Mouse (Mus musculus): ENCODE data around the gene Olfr834. TPM values are rescaled to one million over a fixed set of nuclear protein-coding genes. Genes with fewer than 3 reads are reported as not detected.

Gene Olfr834
- not detected in 2 replicates for polyA plus RNA-seq (2016; fragmentation: Nextera tagmentation; extraction: Ambion mirVana)

GRCm38 (mm10) chr9:18987690-18988089 lies at the start of gene Olfr834:
Gene Olfr834 (plus strand): TSS chr9:18987990.
- H3K9me3 ChIP-seq = peaks cover 10% of the 10 kb centered on the region; the same call in 1 of the 2 replicates
- no peak within 1 kb of the TSS for H3K27ac ChIP-seq
- no peaks in the 10 kb centered on the region for H3K36me3 ChIP-seq (replicated peaks)
- H3K27me3 ChIP-seq (ENCODE audit: poor library complexity, severe bottlenecking) = no peaks in the 10 kb centered on the region
- H3K4me3 ChIP-seq = no peak within 1 kb of the TSS
- DNase-seq (ENCODE audit: extremely low spot score, low spot score) = no peak
- H3K4me1 ChIP-seq = no peaks in the 10 kb centered on the region
- WGBS = 81% methylated on average over 3 of the region's 3 CpGs

DNA sequence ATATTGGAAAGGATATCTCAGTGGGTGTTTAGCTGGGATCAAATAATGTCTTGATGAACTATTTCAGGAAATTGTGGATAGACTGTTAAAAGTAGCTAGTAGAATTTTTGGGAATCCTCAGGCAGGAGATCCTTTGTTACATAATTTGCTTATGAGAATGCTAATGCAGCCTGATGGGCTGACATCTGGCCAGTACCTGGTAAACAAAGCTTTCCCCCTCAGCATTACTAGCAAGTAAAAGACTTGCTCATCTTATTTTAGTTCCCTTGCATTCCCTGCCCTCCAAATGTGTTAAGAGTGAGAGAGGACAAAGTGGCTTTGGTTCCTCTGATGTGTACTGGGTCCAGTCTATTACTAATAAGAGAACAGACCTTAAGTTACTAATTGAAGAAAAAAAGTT lies 25.8 kb upstream of the Olfr834 start:
- peaks cover 7% of the 10 kb centered on the region for H3K9me3 ChIP-seq
- no peaks in the 10 kb centered on the region for H3K27me3 ChIP-seq (ENCODE audit: poor library complexity, severe bottlenecking)
- H3K4me1 ChIP-seq = no peaks in the 10 kb centered on the region
- no peak overlapping the region for H3K4me3 ChIP-seq
- H3K36me3 ChIP-seq (replicated peaks) = no peaks in the 10 kb centered on the region
- H3K27ac ChIP-seq = no peak overlapping the region
- no peak for DNase-seq (ENCODE audit: extremely low spot score, low spot score)

DNA sequence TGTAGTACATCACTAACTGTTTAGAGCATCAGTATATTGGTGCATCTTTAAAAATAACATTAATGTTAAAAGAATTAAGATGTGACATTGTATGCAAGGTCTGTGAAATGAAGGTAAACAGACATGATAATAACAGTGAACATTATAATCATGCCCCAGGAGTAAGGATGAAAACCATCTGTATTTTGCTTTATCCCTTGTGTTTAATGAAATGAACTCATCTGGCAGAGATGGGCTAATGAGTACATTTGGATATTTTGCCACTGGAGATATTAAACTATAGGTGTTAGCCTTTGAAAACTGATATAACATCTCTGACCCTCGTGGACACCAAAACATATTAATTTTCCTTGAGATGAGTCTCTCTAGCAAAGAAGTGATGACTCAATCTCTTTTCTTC lies 44.6 kb downstream of the Olfr834 start, which contains the start of gene Olfr835:
TSS of gene Olfr835 (plus strand) at position 301 of the 400 bp plus-strand sequence.
- Histone ChIP-seq H3K27me3 (ENCODE audit: poor library complexity, severe bottlenecking) (no peaks in the 10 kb centered on the region), H3K27ac (no peak within 1 kb of the TSS), H3K4me3 (no peak within 1 kb of the TSS), H3K4me1 (no peaks in the 10 kb centered on the region), H3K9me3 (peaks cover 19% of the 10 kb centered on the region), H3K36me3 (replicated peaks) (no peaks in the 10 kb centered on the region)
- no peak for DNase-seq (ENCODE audit: extremely low spot score, low spot score)
- WGBS = 68% methylated on average over 1 of the region's 1 CpGs

Other genes starting within 250 kb of the Olfr834 start
- not detected in 2 replicates for gene Olfr24, start 224.0 kb upstream of the Olfr834 start, polyA plus RNA-seq (2016; fragmentation: Nextera tagmentation; extraction: Ambion mirVana)
- not detected in 2 replicates for gene Olfr828, start 168.5 kb upstream of the Olfr834 start, polyA plus RNA-seq (2016; fragmentation: Nextera tagmentation; extraction: Ambion mirVana)
- not detected in 2 replicates for gene Olfr829, start 133.1 kb upstream of the Olfr834 start, polyA plus RNA-seq (2016; fragmentation: Nextera tagmentation; extraction: Ambion mirVana)
- not detected in 2 replicates for gene Olfr830, start 113.3 kb upstream of the Olfr834 start, polyA plus RNA-seq (2016; fragmentation: Nextera tagmentation; extraction: Ambion mirVana)
- gene Olfr832, start 50.9 kb upstream of the Olfr834 start, polyA plus RNA-seq (2016; fragmentation: Nextera tagmentation; extraction: Ambion mirVana) = not detected in 2 replicates
- gene Olfr835, start 44.7 kb downstream of the Olfr834 start, polyA plus RNA-seq (2016; fragmentation: Nextera tagmentation; extraction: Ambion mirVana) = not detected in 2 replicates
- gene Olfr836, start 132.4 kb downstream of the Olfr834 start, polyA plus RNA-seq (2016; fragmentation: Nextera tagmentation; extraction: Ambion mirVana) = not detected in 2 replicates
- not detected in 2 replicates for gene Olfr837, start 148.3 kb downstream of the Olfr834 start, polyA plus RNA-seq (2016; fragmentation: Nextera tagmentation; extraction: Ambion mirVana)
- gene Olfr839-ps1, start 189.3 kb downstream of the Olfr834 start, polyA plus RNA-seq (2016; fragmentation: Nextera tagmentation; extraction: Ambion mirVana) = not detected in 2 replicates